In genomic region chr6:119106726-119107125, GRCm38 (mm10) we compare ENCODE assay signal across 9 mouse cellular contexts.
DNase-seq lines count a peak whose midpoint lies in the region; ATAC-seq and TF ChIP-seq lines count a peak whose summit lies in the region.
"Had no signal": no experiment of that assay in that cellular context is flagged by ENCODE, and none has a peak within 500 bp of the region (broad histone marks: within the 10 kb centered on the region; RNA-seq: fewer than 3 reads in every experiment).

No protein-coding gene starts in this region.

- H3K27me3 ChIP-seq in forebrain, embryonic 12.5 days, result peaks cover 55% of the 10 kb centered on the region
- peaks cover 35% of the 10 kb centered on the region for H3K27me3 ChIP-seq in intestine, embryonic 15.5 days (replicated peaks)
- 0 out of 2 replicates have a peak, but pooled peaks cover 3% of the 10 kb centered on the region for H3K27me3 ChIP-seq in neural tube, embryonic 15.5 days (replicated peaks)

- H3K9me3 ChIP-seq in forebrain, embryonic 12.5 days, result no peaks in the 10 kb centered on the region
- H3K9me3 ChIP-seq in intestine, embryonic 15.5 days, result no peaks in the 10 kb centered on the region
- no peaks in the 10 kb centered on the region for H3K9me3 ChIP-seq in neural tube, embryonic 15.5 days (replicated peaks)

- peak overlapping the region; percentile 97 for H3K4me2 ChIP-seq in forebrain, embryonic 12.5 days
- H3K4me2 ChIP-seq in intestine, embryonic 15.5 days (replicated peaks), result peak overlapping the region; percentile 97
- H3K4me2 ChIP-seq in neural tube, embryonic 15.5 days, result peak overlapping the region; percentile 81

- 13% methylated on average over 7 of the region's 7 CpGs for WGBS in forebrain, embryonic 12.5 days
- WGBS in intestine, embryonic 15.5 days, result 20% methylated on average over 7 of the region's 7 CpGs
- 15% methylated on average over 7 of the region's 7 CpGs for WGBS in neural tube, embryonic 15.5 days

- H3K27ac ChIP-seq in left cerebral cortex, adult 2 months, result peak overlapping the region; percentile 95
- no peak overlapping the region for H3K27ac ChIP-seq in forebrain, embryonic 12.5 days
- no peak overlapping the region for H3K27ac ChIP-seq in intestine, embryonic 15.5 days
- H3K27ac ChIP-seq in neural tube, embryonic 15.5 days (replicated peaks), result peak overlapping the region; percentile 97; the same call in 1 of the 2 replicates

- ATAC-seq in forebrain, embryonic 12.5 days (ENCODE audit: low FRiP score), result no peak
- no peak for ATAC-seq in intestine, embryonic 15.5 days
- no peak for ATAC-seq in neural tube, embryonic 15.5 days (ENCODE audit: low FRiP score)
- ATAC-seq: Patski had no signal

- TF ChIP-seq CTCF in left cerebral cortex, adult 2 months (IDR thresholded peaks at IDR 0.05), result no peak

- DNase-seq in left cerebral cortex, adult 2 months (ENCODE audit: extremely low spot score in 1 of 2, low spot score in 2 of 2), result peak in 1 of 2 experiments; percentile 8
- no peak for DNase-seq in left cerebral cortex, postnatal 14 days (ENCODE audit: low spot score in 2 of 2)
- DNase-seq in right cerebral cortex, postnatal 14 days, result no peak
- no peak for DNase-seq in frontal cortex, adult 2 months (ENCODE audit: extremely low spot score in 1 of 2, low spot score in 1 of 2)
- DNase-seq: kidney, adult 8-10 months had no signal

- H3K9ac ChIP-seq in forebrain, embryonic 12.5 days, result no peak overlapping the region
- peak overlapping the region; percentile 58; the same call in 1 of the 2 replicates for H3K9ac ChIP-seq in intestine, embryonic 15.5 days
- peak overlapping the region; percentile 90 for H3K9ac ChIP-seq in neural tube, embryonic 15.5 days (replicated peaks)

- H3K36me3 ChIP-seq in forebrain, embryonic 12.5 days (replicated peaks), result no peaks in the 10 kb centered on the region
- no peaks in the 10 kb centered on the region for H3K36me3 ChIP-seq in intestine, embryonic 15.5 days
- no peaks in the 10 kb centered on the region for H3K36me3 ChIP-seq in neural tube, embryonic 15.5 days

- H3K4me1 ChIP-seq in forebrain, embryonic 12.5 days, result peaks cover 21% of the 10 kb centered on the region
- H3K4me1 ChIP-seq in intestine, embryonic 15.5 days (replicated peaks), result peaks cover 9% of the 10 kb centered on the region
- H3K4me1 ChIP-seq in neural tube, embryonic 15.5 days, result peaks cover 53% of the 10 kb centered on the region

- intact Hi-C loops in left cerebral cortex, adult 2 months (cut with DNase I), result loop anchor here (5.0 kb wide), 6 partner anchors 129 to 479 kb away; partner anchors contain the start of gene Lrtm2
- intact Hi-C loops in left cerebral cortex, postnatal 14 days (cut with DNase I), result loop anchor here (5.0 to 10.0 kb wide), 3 partner anchors 71 to 332 kb away; partner anchors contain the start of gene Dcp1b

- peak overlapping the region; percentile 82 for H3K4me3 ChIP-seq in left cerebral cortex, adult 2 months
- peak overlapping the region; percentile 70 for H3K4me3 ChIP-seq in forebrain, embryonic 12.5 days (replicated peaks)
- peak overlapping the region; percentile 60 for H3K4me3 ChIP-seq in intestine, embryonic 15.5 days (replicated peaks)
- H3K4me3 ChIP-seq in neural tube, embryonic 15.5 days (replicated peaks), result peak overlapping the region; percentile 79

Comparison
In these comparisons a context has a peak if more than half of its experiments do, and no peak if none do; other contexts are left out.
1. H3K27ac ChIP-seq: peak in left cerebral cortex, adult 2 months (single experiment) and neural tube, embryonic 15.5 days (single experiment); none in forebrain, embryonic 12.5 days (single experiment) and intestine, embryonic 15.5 days (single experiment).
2. Peak in every context shown above with its lines, with median percentiles within 50 percentile points of each other: H3K4me3 ChIP-seq and H3K4me2 ChIP-seq.